Mouse (Mus musculus) inflammation-experienced regulatory T-cells (primary cell): Measurements from ENCODE around the gene Orai1. TPM values are rescaled to one million over a fixed set of nuclear protein-coding genes. Genes with fewer than 3 reads are reported as not detected.

Source experiments
- polyA plus RNA-seq, 2 experiments: library from polyadenylated mRNA; unstranded; fragments of 100-300 nt; shearing (Covaris generic); gene quantifications; one replicate each; pipeline ENCODE4 v1.2.1; 2017

Orai1 gene
- polyA plus RNA-seq = 100 to 1,000 TPM; 141 to 160 TPM

DNA sequence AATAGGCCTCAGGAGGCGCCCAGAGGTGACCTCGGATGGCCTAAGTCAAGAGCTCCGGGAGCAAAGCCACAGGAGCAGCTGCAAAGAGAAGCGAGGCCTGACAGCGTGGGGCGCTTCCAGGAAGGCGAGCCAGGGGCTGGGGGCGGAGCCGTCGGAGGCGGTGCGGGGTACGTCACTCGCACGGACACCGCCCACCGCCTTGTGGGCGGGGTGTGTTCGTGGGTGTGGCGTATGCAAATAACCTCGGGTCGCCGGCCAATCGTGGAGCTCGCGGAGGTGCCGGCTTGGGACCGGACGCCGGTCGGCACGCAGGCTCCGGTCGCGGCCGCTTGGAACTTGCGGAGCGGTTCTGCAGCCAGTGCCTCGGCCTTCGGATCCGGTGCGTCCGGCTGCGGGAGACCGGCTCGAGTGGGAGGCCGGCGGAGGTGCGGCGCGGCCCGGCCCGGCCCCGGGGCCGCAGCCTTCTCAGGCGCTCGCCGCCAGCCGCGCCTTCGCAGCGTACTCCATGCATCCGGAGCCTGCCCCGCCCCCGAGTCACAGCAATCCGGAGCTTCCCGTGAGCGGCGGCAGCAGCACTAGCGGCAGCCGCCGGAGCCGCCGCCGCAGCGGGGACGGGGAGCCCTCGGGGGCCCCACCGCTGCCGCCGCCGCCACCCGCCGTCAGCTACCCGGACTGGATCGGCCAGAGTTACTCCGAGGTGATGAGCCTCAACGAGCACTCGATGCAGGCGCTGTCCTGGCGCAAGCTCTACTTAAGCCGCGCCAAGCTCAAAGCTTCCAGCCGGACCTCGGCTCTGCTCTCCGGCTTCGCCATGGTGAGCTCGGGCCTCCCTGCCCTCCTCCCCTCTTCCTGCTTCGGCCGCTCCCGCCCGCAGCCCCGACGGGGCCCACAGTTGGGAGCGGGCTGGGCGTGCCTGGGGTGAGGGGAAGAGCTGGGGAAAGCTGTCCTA lies at the start of gene Orai1:
Gene Orai1, plus strand, starts transcription at position 322 of the 949 bp plus-strand sequence.

DNA sequence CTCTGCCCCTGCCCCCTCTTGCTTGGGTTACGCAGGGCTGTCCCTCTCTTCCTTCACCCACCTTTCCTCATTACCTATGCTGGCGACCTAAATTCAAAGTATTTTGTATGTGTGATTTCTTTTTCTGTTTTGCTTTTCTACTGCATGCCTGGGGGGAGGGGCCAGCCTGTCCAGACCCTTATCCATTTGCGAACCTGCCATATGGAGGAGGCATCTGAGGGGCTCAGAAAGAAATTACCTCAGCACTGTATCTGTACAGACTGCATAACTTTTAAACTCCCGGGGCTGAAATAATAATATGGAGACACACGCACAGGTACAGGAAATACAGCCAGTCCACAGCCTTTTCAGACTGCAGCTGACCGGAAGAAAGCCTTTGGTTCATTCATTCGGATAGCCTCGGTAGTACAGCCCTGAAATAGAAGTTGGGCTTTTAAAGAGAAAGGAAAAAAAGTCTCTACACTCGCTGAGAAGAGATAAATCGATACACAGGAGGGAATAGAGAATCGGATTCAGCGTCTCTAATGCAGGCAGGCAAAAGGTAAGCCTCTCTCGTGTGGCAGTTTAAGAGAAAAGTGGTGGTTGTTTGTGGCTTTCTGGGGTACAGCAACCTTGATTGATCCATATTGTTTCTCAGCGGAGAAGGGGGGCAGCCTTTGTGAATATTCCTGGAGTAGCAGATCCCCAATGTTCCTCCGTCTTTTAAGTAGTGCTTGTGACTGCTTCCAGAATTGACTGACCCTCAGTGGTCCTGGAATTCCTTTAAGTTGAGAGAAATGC lies 25.1 kb upstream of the Orai1 start, which contains the start of gene Kdm2b:
Gene Kdm2b, minus strand, starts transcription at position 273 of the 780 bp plus-strand sequence.

GRCm38 (mm10) chr5:123046916-123047315 lies 32.0 kb downstream of the Orai1 start, which contains the start of gene Morn3:
Gene Morn3 (minus strand): TSS chr5:123047016.

GRCm38 (mm10) chr5:123068115-123068514 lies 53.2 kb downstream of the Orai1 start, which contains the start of gene Tmem120b:
Gene Tmem120b (plus strand): TSS chr5:123068415.

Other genes starting within 250 kb of the Orai1 start
- 10 to 100 TPM; 13.6 to 16.9 TPM for gene Camkk2, start 235.7 kb upstream of the Orai1 start, polyA plus RNA-seq
- gene Anapc5, start 193.7 kb upstream of the Orai1 start, polyA plus RNA-seq = 100 to 1,000 TPM; 175 to 285 TPM
- gene Rnf34, start 165.0 kb upstream of the Orai1 start, polyA plus RNA-seq = 10 to 100 TPM; 36.3 to 42.1 TPM
- gene Kdm2b, start 25.3 kb upstream of the Orai1 start, polyA plus RNA-seq = 10 to 100 TPM; 27.9 to 34.6 TPM
- gene Morn3, start 31.9 kb downstream of the Orai1 start, polyA plus RNA-seq = 1 to 10 TPM in 1 of 2 experiments, under 1 TPM in 1; 0.95 to 2.7 TPM
- 1 to 10 TPM; 5.2 to 7.4 TPM for gene Tmem120b, start 53.3 kb downstream of the Orai1 start, polyA plus RNA-seq
- 100 to 1,000 TPM; 197 to 225 TPM for gene Rhof, start 117.6 kb downstream of the Orai1 start, polyA plus RNA-seq
- 1 to 10 TPM; 8.2 to 9.2 TPM for gene Setd1b, start 127.1 kb downstream of the Orai1 start, polyA plus RNA-seq
- gene Psmd9, start 154.3 kb downstream of the Orai1 start, polyA plus RNA-seq = 10 to 100 TPM; 47.8 to 56.9 TPM
- 1 to 10 TPM in 1 of 2 experiments, not detected in 1; 1.8 TPM for gene Hpd, start 167.7 kb downstream of the Orai1 start, polyA plus RNA-seq
- gene Wdr66, start 237.0 kb downstream of the Orai1 start, polyA plus RNA-seq = 1 to 10 TPM; 1.8 to 3.1 TPM